8 mouse cellular contexts compared by ENCODE assay signal in the genomic region with DNA sequence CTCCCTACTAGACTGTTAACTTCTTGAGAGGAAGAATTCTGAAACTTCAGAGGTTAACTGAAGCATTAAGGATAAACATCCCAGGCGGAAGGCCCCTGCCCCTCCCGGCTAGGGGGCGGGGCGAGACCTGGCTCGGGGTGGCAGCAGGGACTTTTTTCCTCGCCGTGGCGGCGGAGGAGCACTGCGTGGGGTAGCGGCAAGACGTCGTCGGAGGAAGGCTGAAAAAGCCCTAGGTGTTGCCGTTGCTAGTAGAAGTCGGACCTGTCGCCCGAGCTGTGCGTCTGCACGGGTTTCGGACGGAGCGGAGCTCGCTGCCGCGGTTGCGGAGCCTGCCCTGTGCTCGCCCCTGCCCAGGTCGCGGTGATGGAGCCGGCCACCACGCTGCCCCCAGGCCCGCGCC. TPM values are rescaled to one million over a fixed set of nuclear protein-coding genes. Genes with fewer than 3 reads are reported as not detected.
DNase-seq lines count a peak whose midpoint lies in the region; ATAC-seq and TF ChIP-seq lines count a peak whose summit lies in the region.

A gene (plus strand): TSS at position 196 of the 400 bp plus-strand sequence.

- no peaks in the 10 kb centered on the region; the same call in 1 of the 2 replicates for H3K4me1 ChIP-seq in embryonic fibroblast, embryonic 13.5 days (ENCODE audit: control insufficient read depth, insufficient read depth, low read length)
- H3K4me1 ChIP-seq in limb, embryonic 15.5 days = peaks cover 35% of the 10 kb centered on the region
- peaks cover 8% of the 10 kb centered on the region; the same call in 1 of the 2 replicates for H3K4me1 ChIP-seq in midbrain, postnatal 0 days (ENCODE audit: insufficient read depth, low read length)

- peak; percentile 99 for TF ChIP-seq POLR2A in embryonic fibroblast, embryonic 13.5 days (IDR thresholded peaks at IDR 0.05; ENCODE audit: low read depth, low read length)

- H3K27me3 ChIP-seq in limb, embryonic 15.5 days = no peaks in the 10 kb centered on the region
- H3K27me3 ChIP-seq in midbrain, postnatal 0 days (ENCODE audit: insufficient read depth, low read length) = no peaks in the 10 kb centered on the region

- H3K9me3 ChIP-seq in limb, embryonic 15.5 days = no peaks in the 10 kb centered on the region
- no peaks in the 10 kb centered on the region for H3K9me3 ChIP-seq in midbrain, postnatal 0 days (ENCODE audit: low read length)

- peak; percentile 74 for DNase-seq in 416B (ENCODE audit: low read depth)
- peak; percentile 74 to 77 for DNase-seq in adrenal gland, postnatal 4 days (ENCODE audit: low spot score in 2 of 2)
- peak; percentile 83 to 85 for DNase-seq in heart, adult 9 months (ENCODE audit: low spot score in 2 of 2)
- peak; percentile 91 for DNase-seq in kidney, adult 9 months
- DNase-seq in midbrain, postnatal 0 days (ENCODE audit: low spot score) = peak; percentile 92
- DNase-seq in spleen, postnatal 36 days (ENCODE audit: low spot score in 2 of 2) = peak; percentile 87 to 88

- H3K4me3 ChIP-seq in embryonic fibroblast, embryonic 13.5 days (ENCODE audit: insufficient read depth, low read length) = peak within 1 kb of the TSS; percentile 58
- peak within 1 kb of the TSS; percentile 96 for H3K4me3 ChIP-seq in limb, embryonic 15.5 days
- H3K4me3 ChIP-seq in midbrain, postnatal 0 days (ENCODE audit: low read depth, low read length) = peak within 1 kb of the TSS; percentile 100

- ATAC-seq in limb, embryonic 15.5 days (ENCODE audit: insufficient number of reproducible peaks, low FRiP score, low TSS enrichment, low read depth) = no peak
- peak; percentile 6; the same call in 1 of the 2 replicates for ATAC-seq in midbrain, postnatal 0 days (ENCODE audit: low FRiP score)

- H3K4me2 ChIP-seq in limb, embryonic 15.5 days = peak within 1 kb of the TSS; percentile 51
- H3K4me2 ChIP-seq in midbrain, postnatal 0 days (ENCODE audit: low read depth, low read length, poor library complexity, severe bottlenecking) = peak within 1 kb of the TSS; percentile 73

- no peaks in the 10 kb centered on the region for H3K36me3 ChIP-seq in limb, embryonic 15.5 days
- no peaks in the 10 kb centered on the region for H3K36me3 ChIP-seq in midbrain, postnatal 0 days (ENCODE audit: insufficient read depth, low read length)

- peak within 1 kb of the TSS; percentile 28; the same call in 1 of the 2 replicates for H3K27ac ChIP-seq in embryonic fibroblast, embryonic 13.5 days (ENCODE audit: insufficient read depth, low read length)
- peak within 1 kb of the TSS; percentile 96 for H3K27ac ChIP-seq in limb, embryonic 15.5 days
- peak within 1 kb of the TSS; percentile 91 for H3K27ac ChIP-seq in midbrain, postnatal 0 days (ENCODE audit: low read depth, low read length)

- no peak for TF ChIP-seq CTCF in embryonic fibroblast, embryonic 13.5 days (IDR thresholded peaks at IDR 0.05; ENCODE audit: borderline replicate concordance, insufficient read depth, low read length)
- TF ChIP-seq CTCF in midbrain, postnatal 0 days (IDR thresholded peaks at IDR 0.05) = no peak

- under 1% methylated on average over 34 of the region's 34 CpGs for WGBS in limb, embryonic 15.5 days
- WGBS in midbrain, postnatal 0 days = under 1% methylated on average over 34 of the region's 34 CpGs

- peak within 1 kb of the TSS; percentile 98 for H3K9ac ChIP-seq in limb, embryonic 15.5 days
- H3K9ac ChIP-seq in midbrain, postnatal 0 days (replicated peaks; ENCODE audit: low read length, poor library complexity, severe bottlenecking) = peak within 1 kb of the TSS; percentile 97

RNA-seq across cellular contexts. Expression of the gene that starts here (rescaled TPM):
- total RNA-seq in adrenal gland, postnatal 4 days (2021) = 10 to 100 TPM; 64.0 to 65.5 TPM
- polyA plus RNA-seq in embryonic fibroblast, embryonic 13.5 days (2011; ENCODE audit: insufficient read length, low read depth, missing spikeins) = 69.1 and 71.7 TPM in 2 replicates
- 63.9 and 80.8 TPM in 2 replicates for polyA plus RNA-seq in limb, embryonic 15.5 days (2015; fragmentation: Nextera tagmentation; extraction: Ambion mirVana)
- 65.9 and 69.9 TPM in 2 replicates for total RNA-seq in midbrain, postnatal 0 days (2014; rRNA removed)
- polyA plus RNA-seq in midbrain, postnatal 0 days (2015; fragmentation: Nextera tagmentation; extraction: Ambion mirVana) = 37.3 and 43.7 TPM in 2 replicates

Comparison
In these comparisons a context has a peak if more than half of its experiments do, and no peak if none do; other contexts are left out.
1. H3K27ac ChIP-seq: peak in every context shown above with its lines; median percentile 96 in limb, embryonic 15.5 days; 91 in midbrain, postnatal 0 days; 28 in embryonic fibroblast, embryonic 13.5 days.